Mouse (Mus musculus) retina, postnatal 1 day (tissue): ENCODE measurements around the gene Rln1.

Experiments used
- DNase-seq: peaks from one replicate; pipeline ENCODE4 v3.0.0-alpha.2; 2012

Rln1 gene

GRCm38 (mm10) chr19:29291532-29291931 lies 42.9 kb downstream of the Rln1 start:
- no peak for DNase-seq

DNA sequence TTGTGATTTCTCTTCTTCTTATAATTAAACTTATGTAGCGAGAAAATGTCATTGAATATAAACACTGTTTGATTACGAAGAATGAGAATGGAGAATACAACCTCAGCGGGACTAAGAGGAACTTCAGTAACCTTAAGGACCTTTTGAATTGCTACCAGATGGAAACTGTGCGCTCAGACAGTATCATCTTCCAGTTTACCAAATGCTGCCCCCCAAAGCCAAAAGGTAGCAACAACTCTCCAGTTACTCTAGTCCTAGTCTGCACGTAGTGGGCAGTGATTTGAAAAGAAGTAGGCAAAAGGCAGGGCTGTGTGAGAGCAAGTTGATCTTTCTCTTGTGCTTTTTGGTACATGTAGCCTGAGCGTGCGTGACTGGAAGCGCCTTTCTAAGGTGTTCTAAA lies 46.6 kb downstream of the Rln1 start:
- no peak for DNase-seq

GRCm38 (mm10) chr19:29285451-29285869 lies 49.0 kb downstream of the Rln1 start:
- DNase-seq: peak; percentile 26
